Mouse (Mus musculus): ENCODE measurements around the gene Lrrc25.

DNA sequence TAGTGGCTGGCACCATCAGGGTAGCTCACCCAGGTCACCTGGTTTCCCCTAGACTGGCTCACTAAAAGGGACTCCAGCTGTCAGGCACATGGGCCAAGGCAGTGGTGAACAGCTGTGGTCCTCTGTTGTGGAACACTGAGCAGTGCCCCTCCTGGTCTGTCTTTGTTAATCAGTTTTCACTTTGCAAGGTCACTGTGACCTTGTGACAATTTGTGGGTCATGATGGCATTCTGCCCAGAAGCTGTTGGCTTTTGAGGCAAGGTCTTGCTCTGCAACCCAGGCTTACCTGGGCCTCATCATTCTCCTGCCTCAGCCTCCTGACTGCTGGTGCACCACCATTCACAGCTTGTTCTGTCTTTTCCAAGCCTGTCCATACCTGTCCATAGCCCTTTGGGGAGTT, 45.6 kb upstream of the Lrrc25 start:
- TF ChIP-seq CTCF (IDR thresholded peaks at IDR 0.05; ENCODE audit: low read depth, low read length) (no peak), POLR2A (IDR thresholded peaks at IDR 0.05; ENCODE audit: extremely low read depth, insufficient read depth, low read length) (no peak)

Measured in liver, adult 2 months (tissue).